In genomic region chr10:71250472-71250871, GRCm38 (mm10) we compare ENCODE assay signal across 9 mouse cellular contexts. TPM values are rescaled to one million over a fixed set of nuclear protein-coding genes. Genes with fewer than 3 reads are reported as not detected.
DNase-seq lines count a peak whose midpoint lies in the region; TF ChIP-seq lines count a peak whose summit lies in the region.
"Had no signal": no experiment of that assay in that cellular context is flagged by ENCODE, and none has a peak within 500 bp of the region (broad histone marks: within the 10 kb centered on the region; RNA-seq: fewer than 3 reads in every experiment).

No protein-coding gene starts in this region.

- H3K79me2 ChIP-seq in myocyte (ENCODE audit: control insufficient read depth, insufficient read depth): no peaks in the 10 kb centered on the region

- peak overlapping the region; percentile 97 for H3K27ac ChIP-seq in gastrocnemius, adult 2 months
- H3K27ac ChIP-seq: hindbrain, embryonic 12.5 days had no signal

- DNase-seq in gastrocnemius, adult 2 months: peak; percentile 63
- no peak for DNase-seq in gastrocnemius, postnatal 4 days (ENCODE audit: low spot score in 2 of 2)
- DNase-seq in frontal cortex, adult 2 months (ENCODE audit: extremely low spot score in 1 of 2, low spot score in 1 of 2): peak; percentile 61 to 83
- peak; percentile 7 to 32 for DNase-seq in heart, postnatal 14 days
- DNase-seq in retina, embryonic 14.5 days (ENCODE audit: low spot score): no peak
- no peak for DNase-seq in c-Kit-positive CD71-positive TER-119-positive erythroid progenitor cells, embryonic 14.5 days (ENCODE audit: low spot score)
- DNase-seq in adrenal gland, postnatal 36 days: no peak

- H3K27me3 ChIP-seq in myocyte (ENCODE audit: control insufficient read depth, insufficient read depth, insufficient read length): no peaks in the 10 kb centered on the region
- H3K27me3 ChIP-seq: hindbrain, embryonic 12.5 days had no signal

- H3K36me3 ChIP-seq in myocyte (ENCODE audit: control insufficient read depth, insufficient read depth): peaks cover 8% of the 10 kb centered on the region

- peak overlapping the region; percentile 75 for H3K4me3 ChIP-seq in gastrocnemius, adult 2 months
- H3K4me3 ChIP-seq in myocyte: no peak overlapping the region
- H3K4me3 ChIP-seq: hindbrain, embryonic 12.5 days had no signal

- intact Hi-C loops in gastrocnemius, adult 2 months (cut with DNase I): no loop called here
- intact Hi-C loops in heart, postnatal 14 days (cut with DNase I): no loop called here

- TF ChIP-seq POLR2A in myocyte (IDR thresholded peaks at IDR 0.05; ENCODE audit: insufficient read length, low read depth): no peak

- peak overlapping the region; percentile 48 for H3K4me2 ChIP-seq in myocyte (ENCODE audit: low read depth)
- H3K4me2 ChIP-seq: hindbrain, embryonic 12.5 days had no signal

- TF ChIP-seq CTCF in gastrocnemius, adult 2 months (IDR thresholded peaks at IDR 0.05): no peak

- no peak overlapping the region for H3ac ChIP-seq in myocyte (ENCODE audit: control insufficient read depth, insufficient read length)

TF ChIP-seq in myocyte, 11 proteins besides CTCF, POLR2A, EP300 and RAD21:
- TF ChIP-seq SRF (IDR thresholded peaks at IDR 0.05; ENCODE audit: control insufficient read depth, insufficient read length, low read depth) (no peak), MYOG (IDR thresholded peaks at IDR 0.05; ENCODE audit: control insufficient read depth in 1 of 3, insufficient read depth in 1 of 3, insufficient read length in 2 of 3, low read depth in 2 of 3) (peak in 1 of 3 experiments; percentile 39)

RNA-seq across cellular contexts. Expression of gene Tfam, which starts 12.4 kb away (rescaled TPM):
- total RNA-seq in gastrocnemius, adult 2 months (2021): 10 to 100 TPM; 44.5 to 55.6 TPM
- 10 to 100 TPM; 56.9 to 57.7 TPM for total RNA-seq in gastrocnemius, postnatal 4 days (2021)
- polyA plus RNA-seq in frontal cortex, adult 2 months (2012; rRNA removed): 24.5 and 25.2 TPM in 2 replicates
- 10 to 100 TPM; 56.6 to 56.8 TPM for total RNA-seq in heart, postnatal 14 days (2021)
- 26.7 TPM for polyA plus RNA-seq in myocyte (2012; fragmentation: generic; extraction: Trizol)
- total RNA-seq in adrenal gland, postnatal 36 days (2021): 10 to 100 TPM; 53.0 to 58.1 TPM

RNA-seq across cellular contexts. Expression of gene Ube2d1, which starts 34.6 kb away (rescaled TPM):
- 100 to 1,000 TPM; 162 to 211 TPM for total RNA-seq in gastrocnemius, adult 2 months (2021)
- total RNA-seq in gastrocnemius, postnatal 4 days (2021): 10 to 100 TPM; 71.0 to 88.4 TPM
- 96.7 and 106 TPM in 2 replicates for polyA plus RNA-seq in frontal cortex, adult 2 months (2012; rRNA removed)
- total RNA-seq in heart, postnatal 14 days (2021): 10 to 100 TPM; 41.5 to 42.2 TPM
- 69.3 TPM for polyA plus RNA-seq in myocyte (2012; fragmentation: generic; extraction: Trizol)
- 10 to 100 TPM; 15.6 to 22.3 TPM for total RNA-seq in adrenal gland, postnatal 36 days (2021)

Comparison
In these comparisons a context has a peak if more than half of its experiments do, and no peak if none do; other contexts are left out.
1. DNase-seq: peak in gastrocnemius, adult 2 months (single experiment), frontal cortex, adult 2 months (2 of 2) and heart, postnatal 14 days (2 of 2); none in gastrocnemius, postnatal 4 days (0 of 2), retina, embryonic 14.5 days (single experiment), c-Kit-positive CD71-positive TER-119-positive erythroid progenitor cells, embryonic 14.5 days (single experiment) and adrenal gland, postnatal 36 days (0 of 2).